Mouse (Mus musculus) forebrain, embryonic 16.5 days (tissue): Measurements from ENCODE around the gene Apbb2. TPM values are rescaled to one million over a fixed set of nuclear protein-coding genes. Genes with fewer than 3 reads are reported as not detected.
A peak's percentile ranks its signal among the peaks of the same experiment; 100 is the strongest.

ENCODE experiments used
- ATAC-seq: fragments of 200-750 bp; cut with Nextera tagmentation; 2 replicates; pipeline ENCODE4 v1.8.0; 2017; ENCODE audit warnings: mild to moderate bottlenecking, moderate library complexity
- H3K27ac ChIP-seq: fragments of 300-500 bp; sonication (generic); 2 replicates; pipeline ENCODE4 v1.5.1; 2014; ENCODE audit warnings: low read length, control low read depth
- H3K27me3 ChIP-seq: fragments of 300-500 bp; sonication (generic); replicated peaks from 2 replicates; pipeline ENCODE4 v1.6.1; 2014; ENCODE audit warnings: low read length; ENCODE audit not compliant: control insufficient read depth, insufficient read depth
- H3K36me3 ChIP-seq: fragments of 300-500 bp; sonication (generic); 2 replicates; pipeline ENCODE4 v1.6.1; 2014; ENCODE audit not compliant: control insufficient read depth, insufficient read depth
- H3K4me1 ChIP-seq: fragments of 300-500 bp; sonication (generic); replicated peaks from 2 replicates; pipeline ENCODE4 v1.6.1; 2014; ENCODE audit warnings: low read length; ENCODE audit not compliant: control insufficient read depth, insufficient read depth
- H3K4me2 ChIP-seq: fragments of 300-500 bp; sonication (generic); 2 replicates; pipeline ENCODE4 v1.6.1; 2014; ENCODE audit warnings: mild to moderate bottlenecking, low read length, control low read depth
- H3K4me3 ChIP-seq: fragments of 300-500 bp; sonication (generic); replicated peaks from 2 replicates; pipeline ENCODE4 v1.5.1; 2014; ENCODE audit warnings: mild to moderate bottlenecking, low read length, control low read depth
- H3K9ac ChIP-seq: fragments of 300-500 bp; sonication (generic); replicated peaks from 2 replicates; pipeline ENCODE4 v1.6.1; 2014; ENCODE audit warnings: low read depth, low read length, control low read depth
- H3K9me3 ChIP-seq: fragments of 300-500 bp; sonication (generic); 2 replicates; pipeline ENCODE4 v1.6.1; 2016; ENCODE audit warnings: low read length; ENCODE audit not compliant: control insufficient read depth
- WGBS: fragments of 180-500 bp; shearing (Covaris S2); extraction: QIAGEN DNeasy Blood & Tissue Kit; methylation state at CpG from one replicate; pipeline ENCODE4 v1.1.7; 2014; 5-methylcytosine and 5-hydroxymethylcytosine counted together
- polyA plus RNA-seq: library from polyadenylated mRNA; unstranded; fragments of >200 nt; fragmentation: Nextera tagmentation; extraction: Ambion mirVana; gene quantifications from 2 replicates; pipeline ENCODE4 v1.2.1, GENCODE M21; 2015

Apbb2 gene
- polyA plus RNA-seq, 1 experiment from 2014 or later, result 99.1 TPM

GRCm38 (mm10) chr5:66586236-66586745 is 32.3 kb downstream of the Apbb2 start:
- H3K27ac ChIP-seq, result no peak overlapping the region
- no peak overlapping the region for H3K4me2 ChIP-seq
- H3K36me3 ChIP-seq, result no peaks in the 10 kb centered on the region
- H3K9me3 ChIP-seq, result no peaks in the 10 kb centered on the region
- H3K9ac ChIP-seq, result no peak overlapping the region
- no peaks in the 10 kb centered on the region for H3K27me3 ChIP-seq
- no peak overlapping the region for H3K4me3 ChIP-seq
- WGBS, result 74% methylated on average over 6 of the region's 6 CpGs
- H3K4me1 ChIP-seq, result 0 out of 2 replicates have a peak, but pooled peaks cover 4% of the 10 kb centered on the region
- no peak for ATAC-seq

DNA sequence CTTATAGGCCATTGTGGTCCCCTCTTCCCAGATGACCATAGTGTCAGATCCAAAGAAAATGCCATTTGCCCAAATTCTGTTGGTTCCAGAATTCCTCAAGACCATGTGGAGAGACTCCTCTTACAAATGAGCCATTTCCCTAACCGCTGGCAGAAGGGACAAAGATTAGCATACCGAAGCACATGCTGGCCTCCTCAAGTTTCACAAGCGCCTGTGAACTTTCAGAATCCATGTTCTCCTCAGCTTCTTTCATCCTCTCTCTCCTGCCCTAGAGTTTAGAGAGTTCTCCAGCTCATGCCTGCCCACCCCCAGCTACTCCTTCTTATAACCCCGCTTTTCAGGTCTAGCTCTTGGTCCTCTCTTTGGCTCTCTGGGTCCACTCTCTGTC is 35.6 kb downstream of the Apbb2 start:
- no peak for ATAC-seq
- no peak overlapping the region for H3K27ac ChIP-seq
- 91% methylated on average over 4 of the region's 4 CpGs for WGBS
- H3K27me3 ChIP-seq, result no peaks in the 10 kb centered on the region
- no peak overlapping the region for H3K9ac ChIP-seq
- H3K36me3 ChIP-seq, result no peaks in the 10 kb centered on the region
- H3K4me2 ChIP-seq, result no peak overlapping the region
- no peaks in the 10 kb centered on the region for H3K9me3 ChIP-seq
- H3K4me3 ChIP-seq, result no peak overlapping the region
- 0 out of 2 replicates have a peak, but pooled peaks cover 4% of the 10 kb centered on the region for H3K4me1 ChIP-seq

- no peak overlapping the region for H3K4me3 ChIP-seq
- WGBS, result 93% methylated on average over 17 of the region's 17 CpGs
- no peaks in the 10 kb centered on the region for H3K9me3 ChIP-seq
- 0 out of 2 replicates have a peak, but pooled peaks cover 4% of the 10 kb centered on the region for H3K4me1 ChIP-seq
- no peak for ATAC-seq
- no peak overlapping the region for H3K27ac ChIP-seq
- H3K27me3 ChIP-seq, result no peaks in the 10 kb centered on the region
- H3K4me2 ChIP-seq, result no peak overlapping the region
- no peaks in the 10 kb centered on the region for H3K36me3 ChIP-seq
- no peak overlapping the region for H3K9ac ChIP-seq
Measured at GRCm38 (mm10) chr5:66582281-66583018, 36.1 kb downstream of the Apbb2 start.

GRCm38 (mm10) chr5:66579066-66579465 is 39.5 kb downstream of the Apbb2 start:
- H3K4me1 ChIP-seq, result peaks cover 7% of the 10 kb centered on the region
- no peak overlapping the region for H3K4me2 ChIP-seq
- no peak overlapping the region for H3K27ac ChIP-seq
- no peak for ATAC-seq
- no peaks in the 10 kb centered on the region for H3K27me3 ChIP-seq
- H3K36me3 ChIP-seq, result no peaks in the 10 kb centered on the region
- H3K9me3 ChIP-seq, result no peaks in the 10 kb centered on the region
- WGBS, result 85% methylated on average over 4 of the region's 4 CpGs
- H3K9ac ChIP-seq, result no peak overlapping the region
- no peak overlapping the region for H3K4me3 ChIP-seq

DNA sequence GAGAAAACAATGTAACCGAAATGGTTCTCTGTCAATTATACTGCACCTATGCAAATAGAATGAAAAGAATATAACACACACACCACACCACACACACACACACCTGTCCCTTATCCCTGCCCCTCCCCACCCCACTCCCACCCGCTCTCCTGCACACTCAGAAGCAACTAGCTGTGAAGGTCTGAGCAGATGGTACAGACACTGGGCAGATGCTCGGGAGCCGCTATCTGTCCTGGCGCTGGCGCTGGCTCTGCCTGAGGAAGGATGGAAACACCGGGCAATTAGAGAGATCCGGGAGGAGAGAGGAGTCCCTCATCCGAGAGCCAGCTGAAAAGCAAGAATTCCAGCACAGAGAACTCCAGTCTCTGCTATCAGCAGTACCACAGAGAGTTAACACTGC is 42.3 kb downstream of the Apbb2 start:
- no peaks in the 10 kb centered on the region for H3K36me3 ChIP-seq
- 0 out of 2 replicates have a peak, but pooled peaks have one; percentile 23 for ATAC-seq
- no peak overlapping the region for H3K9ac ChIP-seq
- H3K9me3 ChIP-seq, result no peaks in the 10 kb centered on the region
- H3K4me2 ChIP-seq, result no peak overlapping the region
- no peak overlapping the region for H3K27ac ChIP-seq
- H3K4me3 ChIP-seq, result no peak overlapping the region
- no peaks in the 10 kb centered on the region for H3K27me3 ChIP-seq
- peaks cover 7% of the 10 kb centered on the region for H3K4me1 ChIP-seq
- WGBS, result 53% methylated on average over 9 of the region's 9 CpGs

GRCm38 (mm10) chr5:66575148-66575547 is 43.4 kb downstream of the Apbb2 start:
- Histone ChIP-seq H3K9ac (no peak overlapping the region), H3K36me3 (no peaks in the 10 kb centered on the region), H3K4me2 (no peak overlapping the region), H3K4me3 (no peak overlapping the region), H3K9me3 (no peaks in the 10 kb centered on the region), H3K4me1 (peaks cover 7% of the 10 kb centered on the region), H3K27me3 (no peaks in the 10 kb centered on the region), H3K27ac (no peak overlapping the region)
- WGBS, result 72% methylated on average over 13 of the region's 13 CpGs
- ATAC-seq, result no peak

DNA sequence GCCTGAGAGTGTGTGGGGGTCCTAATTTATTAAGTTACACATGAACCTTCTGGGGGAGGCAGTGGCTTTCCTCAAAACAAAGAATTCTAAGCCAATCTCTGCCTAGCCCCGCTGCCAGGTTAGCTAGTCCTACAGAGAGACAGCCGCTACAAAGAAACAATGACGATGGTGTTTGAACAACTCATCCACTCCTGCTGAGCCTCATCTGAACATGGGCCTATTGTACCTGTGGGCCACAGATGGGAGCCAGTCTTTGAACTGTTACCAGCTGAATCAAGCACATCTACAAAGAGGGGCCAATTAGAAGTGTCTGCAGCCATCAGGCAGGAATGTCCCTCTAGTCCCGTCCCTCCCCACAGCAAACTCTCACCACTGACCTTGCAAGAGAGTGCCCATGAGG is 45.3 kb downstream of the Apbb2 start:
- 8% methylated on average over 4 of the region's 4 CpGs for WGBS
- peaks cover 7% of the 10 kb centered on the region for H3K4me1 ChIP-seq
- no peaks in the 10 kb centered on the region for H3K36me3 ChIP-seq
- no peaks in the 10 kb centered on the region for H3K27me3 ChIP-seq
- ATAC-seq, result peak; percentile 38; the same call in 1 of the 2 replicates
- no peak overlapping the region for H3K27ac ChIP-seq
- no peak overlapping the region for H3K9ac ChIP-seq
- H3K9me3 ChIP-seq, result no peaks in the 10 kb centered on the region
- no peak overlapping the region for H3K4me3 ChIP-seq
- H3K4me2 ChIP-seq, result no peak overlapping the region

GRCm38 (mm10) chr5:66572086-66572855 is 46.3 kb downstream of the Apbb2 start:
- Histone ChIP-seq H3K9ac (no peak overlapping the region), H3K27ac (no peak overlapping the region), H3K27me3 (no peaks in the 10 kb centered on the region), H3K4me2 (no peak overlapping the region), H3K36me3 (no peaks in the 10 kb centered on the region), H3K9me3 (no peaks in the 10 kb centered on the region), H3K4me3 (no peak overlapping the region), H3K4me1 (peaks cover 7% of the 10 kb centered on the region)
- WGBS, result 81% methylated on average over 13 of the region's 13 CpGs
- ATAC-seq, result no peak

- no peak overlapping the region for H3K9ac ChIP-seq
- H3K36me3 ChIP-seq, result no peaks in the 10 kb centered on the region
- H3K4me1 ChIP-seq, result 0 out of 2 replicates have a peak, but pooled peaks cover 2% of the 10 kb centered on the region
- H3K4me2 ChIP-seq, result no peak overlapping the region
- no peak overlapping the region for H3K27ac ChIP-seq
- H3K9me3 ChIP-seq, result no peaks in the 10 kb centered on the region
- ATAC-seq, result no peak
- no peaks in the 10 kb centered on the region for H3K27me3 ChIP-seq
- H3K4me3 ChIP-seq, result no peak overlapping the region
- 95% methylated on average over 5 of the region's 5 CpGs for WGBS
Measured at GRCm38 (mm10) chr5:66570709-66571108, 47.9 kb downstream of the Apbb2 start.
